Mouse (Mus musculus) cerebellum, adult 2 months (tissue): ENCODE results near the gene AC124502.3. TPM values are rescaled to one million over a fixed set of nuclear protein-coding genes. Genes with fewer than 3 reads are reported as not detected.
"Not testable (repeated sequence)": the region's sequence is repeated elsewhere in the genome, so short reads cannot be mapped to it uniquely, and the experiment has no call there.

Experiments used
- DNase-seq, 2 experiments: peaks; one replicate each; pipeline ENCODE4 v3.0.0; 2021
- H3K27ac ChIP-seq: fragments of 200-500 bp; 2 replicates; pipeline ENCODE4 v1.5.1; 2012; ENCODE audit warnings: low read length, control low read depth, inconsistent platforms; ENCODE audit not compliant: insufficient read depth
- H3K27me3 ChIP-seq: fragments of 200-500 bp; 2 replicates; pipeline ENCODE4 v1.6.1; 2012; ENCODE audit warnings: inconsistent platforms, mild to moderate bottlenecking, low read length, moderate library complexity; ENCODE audit not compliant: control insufficient read depth, insufficient read depth
- H3K4me1 ChIP-seq: fragments of 200-500 bp; 2 replicates; pipeline ENCODE4 v1.6.1; 2011; ENCODE audit warnings: low read length; ENCODE audit not compliant: control insufficient read depth, insufficient read depth
- H3K4me3 ChIP-seq: fragments of 200-500 bp; replicated peaks from 2 replicates; pipeline ENCODE3; 2011; ENCODE audit warnings: mild to moderate bottlenecking, low read depth, low read length, control low read depth; ENCODE audit not compliant: insufficient read depth
- CTCF ChIP-seq: fragments of 200-500 bp; IDR thresholded peaks from 2 replicates; pipeline ENCODE4 v1.5.1; 2011; ENCODE audit warnings: low read depth, mild to moderate bottlenecking, control low read depth, low read length, moderate library complexity, borderline replicate concordance; ENCODE audit not compliant: insufficient read depth
- POLR2A ChIP-seq: fragments of 200-500 bp; IDR thresholded peaks from 2 replicates; pipeline ENCODE4 v1.6.1; 2011; ENCODE audit warnings: low read length, control low read depth, borderline replicate concordance; ENCODE audit not compliant: insufficient read depth
- WGBS: fragments of 180-500 bp; shearing (Covaris S2); methylation state at CpG from one replicate; pipeline ENCODE4 v1.1.7; 2018; 5-methylcytosine and 5-hydroxymethylcytosine counted together
- polyA plus RNA-seq: library from polyadenylated mRNA; depleted of rRNA; stranded (reverse); fragments of >200 nt; gene quantifications from 2 replicates; pipeline ENCODE4 v1.2.3, GENCODE M21; 2012

The AC124502.3 gene
- polyA plus RNA-seq, 1 experiment = 5.0 TPM

- Histone ChIP-seq H3K27ac (peak overlapping the region; percentile 98; the same call in 1 of the 2 replicates), H3K27me3 (no peaks in the 10 kb centered on the region), H3K4me3 (peak overlapping the region; percentile 64), H3K4me1 (peaks cover 10% of the 10 kb centered on the region)
- 69% methylated on average over 3 of the region's 3 CpGs for WGBS
- no peak for DNase-seq
- TF ChIP-seq POLR2A (no peak), CTCF (no peak)
Observed at GRCm38 (mm10) chr19:5083961-5084833, 45.5 kb downstream of the AC124502.3 start.

GRCm38 (mm10) chr19:5084834-5085144, 46.1 kb downstream of the AC124502.3 start:
- TF ChIP-seq POLR2A (no peak), CTCF (no peak)
- no peaks in the 10 kb centered on the region for H3K27me3 ChIP-seq
- peaks cover 10% of the 10 kb centered on the region for H3K4me1 ChIP-seq
- 1% methylated on average over 15 of the region's 15 CpGs for WGBS
- peak; percentile 58 to 63 for DNase-seq
- peak overlapping the region; percentile 64 for H3K4me3 ChIP-seq
- H3K27ac ChIP-seq = peak overlapping the region; percentile 98

GRCm38 (mm10) chr19:5085145-5085863, 46.6 kb downstream of the AC124502.3 start, which contains the start of gene Tmem151a:
TSS of gene Tmem151a (minus strand) at chr19:5085531.
- Histone ChIP-seq H3K4me1 (peaks cover 10% of the 10 kb centered on the region), H3K4me3 (peak within 1 kb of the TSS; percentile 64), H3K27me3 (no peaks in the 10 kb centered on the region)

GRCm38 (mm10) chr19:5086533-5086932, 47.8 kb downstream of the AC124502.3 start:
- not testable (repeated sequence) for H3K4me3 ChIP-seq, H3K27ac ChIP-seq, DNase-seq, H3K27me3 ChIP-seq, H3K4me1 ChIP-seq
- 65% methylated on average over 4 of the region's 4 CpGs for whole genome bisulfite sequencing
- peak; percentile 17; the same call in 1 of the 2 replicates for TF ChIP-seq CTCF

More at GRCm38 (mm10) chr19:5085145-5085863, 46.6 kb downstream of the AC124502.3 start, which contains the start of gene Tmem151a:
- no peak for TF ChIP-seq CTCF
- TF ChIP-seq POLR2A = peak; percentile 69; the same call in 1 of the 2 replicates
- peak within 1 kb of the TSS; percentile 98 for H3K27ac ChIP-seq
- peak; percentile 80 for DNase-seq
- under 1% methylated on average over 54 of the region's 69 CpGs for WGBS

GRCm38 (mm10) chr19:5087884-5088728, 49.4 kb downstream of the AC124502.3 start, which contains the start of gene Yif1a:
TSS of gene Yif1a (plus strand) at chr19:5088538.
- H3K4me1 ChIP-seq = peaks cover 5% of the 10 kb centered on the region
- H3K4me3 ChIP-seq = peak within 1 kb of the TSS; percentile 88
- WGBS = under 1% methylated on average over 58 of the region's 58 CpGs
- TF ChIP-seq CTCF = peak; percentile 43
- peak; percentile 68 for TF ChIP-seq POLR2A
- no peaks in the 10 kb centered on the region for H3K27me3 ChIP-seq
- DNase-seq = peak; percentile 92 to 99
- peak within 1 kb of the TSS; percentile 70 for H3K27ac ChIP-seq

GRCm38 (mm10) chr19:5089324-5089723, 50.6 kb downstream of the AC124502.3 start:
- Histone ChIP-seq H3K4me3 (peak overlapping the region; percentile 88), H3K27ac (no peak overlapping the region), H3K4me1 (peaks cover 3% of the 10 kb centered on the region), H3K27me3 (no peaks in the 10 kb centered on the region)
- WGBS = 84% methylated on average over 4 of the region's 4 CpGs
- DNase-seq = peak in 1 of 2 experiments; percentile 31
- no peak for TF ChIP-seq POLR2A
- TF ChIP-seq CTCF = no peak

GRCm38 (mm10) chr19:5092083-5092482, 53.4 kb downstream of the AC124502.3 start:
- 87% methylated on average over 10 of the region's 10 CpGs for WGBS
- Histone ChIP-seq H3K27ac (no peak overlapping the region), H3K4me1 (peaks cover 20% of the 10 kb centered on the region), H3K4me3 (no peak overlapping the region), H3K27me3 (no peaks in the 10 kb centered on the region)
- DNase-seq = no peak
- TF ChIP-seq POLR2A = no peak
- TF ChIP-seq CTCF = no peak
